Mouse (Mus musculus): ENCODE results near the gene Krt4.

Gene Krt4

DNA sequence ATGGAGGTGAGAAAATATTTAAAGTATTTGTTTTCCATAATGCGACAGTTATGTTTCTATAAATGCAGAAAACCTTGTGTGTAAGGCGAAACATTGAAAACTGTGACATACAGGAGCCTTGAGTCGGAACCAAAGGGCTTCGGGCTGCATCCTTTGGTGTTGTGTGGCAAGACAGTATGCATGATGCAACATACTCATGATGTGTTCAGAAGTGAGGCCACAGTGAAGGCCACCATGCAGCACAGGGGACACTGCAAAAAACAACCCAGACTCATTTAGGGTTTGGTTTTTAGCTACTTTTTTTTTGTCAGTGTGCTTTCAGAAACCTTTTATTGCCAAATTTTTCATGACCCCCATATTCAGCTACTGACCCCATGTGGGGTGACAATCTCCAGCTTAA lies 29.3 kb downstream of the Krt4 start:
- no peak for DNase-seq (ENCODE audit: extremely low read depth, low read depth)

DNA sequence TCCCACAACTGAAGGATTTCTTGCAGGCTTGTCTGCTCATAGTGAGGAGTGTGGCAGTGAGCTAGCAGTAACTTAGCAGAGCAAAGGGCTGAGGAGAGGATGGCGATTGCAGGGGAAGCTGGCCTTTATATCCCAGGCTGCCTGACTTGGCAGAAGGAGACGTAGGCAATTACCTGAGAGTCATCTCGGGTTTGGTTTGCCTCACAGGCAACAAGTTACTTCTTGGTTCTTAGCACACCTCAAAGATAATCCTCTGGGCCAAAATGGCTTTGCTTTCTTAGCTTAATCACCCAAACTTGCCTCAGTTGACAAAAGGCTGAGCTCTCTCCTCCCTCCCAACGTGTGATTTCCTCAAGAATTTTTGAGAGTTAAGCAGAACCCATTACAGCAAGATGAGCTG lies 31.7 kb downstream of the Krt4 start, which contains the start of gene Krt76:
Gene Krt76 (minus strand): TSS at position 101 of the 400 bp plus-strand sequence.
- DNase-seq (ENCODE audit: extremely low read depth, low read depth) = no peak

GRCm38 (mm10) chr15:101879776-101880175 lies 44.8 kb downstream of the Krt4 start:
- no peak for DNase-seq (ENCODE audit: extremely low read depth, low read depth)

GRCm38 (mm10) chr15:101878041-101878440 lies 46.5 kb downstream of the Krt4 start:
- DNase-seq (ENCODE audit: extremely low read depth, low read depth) = no peak

GRCm38 (mm10) chr15:101874383-101874782 lies 50.2 kb downstream of the Krt4 start:
- DNase-seq (ENCODE audit: extremely low read depth, low read depth) = no peak

GRCm38 (mm10) chr15:101873231-101873630 lies 51.3 kb downstream of the Krt4 start:
- no peak for DNase-seq (ENCODE audit: extremely low read depth, low read depth)

DNA sequence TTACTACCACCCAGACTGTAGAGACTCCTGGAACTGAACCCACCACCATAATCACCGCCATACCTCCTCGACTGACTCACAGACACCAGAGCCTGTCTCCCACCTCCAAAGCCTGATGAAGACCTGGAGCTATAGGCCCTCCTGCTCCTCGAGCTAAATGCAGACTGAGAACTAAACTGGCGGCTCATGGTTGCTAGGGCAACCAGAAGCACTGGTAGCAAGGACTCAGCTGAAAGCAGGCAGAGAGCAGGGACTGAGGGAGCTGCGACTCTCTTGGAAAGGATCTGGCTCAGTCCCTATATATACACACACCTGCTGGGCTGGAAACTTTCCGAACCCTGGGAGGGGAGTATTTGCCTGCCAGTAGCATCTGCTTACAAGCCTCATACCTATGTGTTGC lies 55.1 kb downstream of the Krt4 start, which contains the start of gene Krt77:
Gene Krt77 (minus strand): TSS at position 275 of the 400 bp plus-strand sequence.
- DNase-seq (ENCODE audit: extremely low read depth, low read depth) = no peak

Measured in MEL-GATA-1-ER (cell line).